Mouse (Mus musculus): ENCODE measurements around the gene Siah3.
A peak's percentile ranks its signal among the peaks of the same experiment; 100 is the strongest.
"Not testable (repeated sequence)": the region's sequence is repeated elsewhere in the genome, so short reads cannot be mapped to it uniquely, and the experiment has no call there.

The Siah3 gene

GRCm38 (mm10) chr14:75455743-75456421 is at the start of gene Siah3:
Gene Siah3 (plus strand): TSS chr14:75455982.
- DNase-seq (ENCODE audit: low read depth), result no peak

GRCm38 (mm10) chr14:75409772-75410171 is 46.0 kb upstream of the Siah3 start:
- no peak for DNase-seq (ENCODE audit: low read depth)

GRCm38 (mm10) chr14:75410392-75410791 is 45.4 kb upstream of the Siah3 start:
- no peak for DNase-seq (ENCODE audit: low read depth)

GRCm38 (mm10) chr14:75418721-75419120 is 37.1 kb upstream of the Siah3 start:
- DNase-seq (ENCODE audit: low read depth), result no peak

GRCm38 (mm10) chr14:75419876-75420275 is 35.9 kb upstream of the Siah3 start:
- no peak for DNase-seq (ENCODE audit: low read depth)

GRCm38 (mm10) chr14:75420811-75421210 is 35.0 kb upstream of the Siah3 start:
- DNase-seq (ENCODE audit: low read depth), result no peak

- no peak for DNase-seq (ENCODE audit: low read depth)
These were observed 24.5 kb upstream of the Siah3 start for GRCm38 (mm10) chr14:75431173-75431786.

GRCm38 (mm10) chr14:75432850-75433249 is 22.9 kb upstream of the Siah3 start:
- DNase-seq (ENCODE audit: low read depth), result no peak

- DNase-seq (ENCODE audit: low read depth), result no peak
These were observed 21.2 kb upstream of the Siah3 start for GRCm38 (mm10) chr14:75434576-75434975.

GRCm38 (mm10) chr14:75444486-75445105 is 11.2 kb upstream of the Siah3 start:
- no peak for DNase-seq (ENCODE audit: low read depth)

- peak; percentile 21 for DNase-seq (ENCODE audit: low read depth)
These were observed 10.4 kb upstream of the Siah3 start for GRCm38 (mm10) chr14:75445281-75445947.

- DNase-seq (ENCODE audit: low read depth), result no peak
These were observed 9.9 kb upstream of the Siah3 start for GRCm38 (mm10) chr14:75445948-75446281.

- DNase-seq (ENCODE audit: low read depth), result not testable (repeated sequence)
These were observed 9.5 kb upstream of the Siah3 start for GRCm38 (mm10) chr14:75446314-75446713.

- DNase-seq (ENCODE audit: low read depth), result no peak
These were observed 1.9 kb upstream of the Siah3 start for GRCm38 (mm10) chr14:75453906-75454305.

GRCm38 (mm10) chr14:75454716-75455115 is 1.1 kb upstream of the Siah3 start:
- DNase-seq (ENCODE audit: low read depth), result no peak

GRCm38 (mm10) chr14:75455361-75455742 is 430 bp upstream of the Siah3 start:
- DNase-seq (ENCODE audit: low read depth), result no peak

- DNase-seq (ENCODE audit: low read depth), result no peak
These were observed 873 bp downstream of the Siah3 start for GRCm38 (mm10) chr14:75456489-75457220.

- no peak for DNase-seq (ENCODE audit: low read depth)
These were observed 1.4 kb downstream of the Siah3 start for GRCm38 (mm10) chr14:75457221-75457600.

GRCm38 (mm10) chr14:75459431-75459830 is 3.6 kb downstream of the Siah3 start:
- no peak for DNase-seq (ENCODE audit: low read depth)

- DNase-seq (ENCODE audit: low read depth), result no peak
These were observed 4.2 kb downstream of the Siah3 start for GRCm38 (mm10) chr14:75459991-75460390.

- DNase-seq (ENCODE audit: low read depth), result no peak
These were observed 4.7 kb downstream of the Siah3 start for GRCm38 (mm10) chr14:75460436-75460835.

GRCm38 (mm10) chr14:75461770-75462169 is 6.0 kb downstream of the Siah3 start:
- DNase-seq (ENCODE audit: low read depth), result no peak
